Mouse (Mus musculus) liver, embryonic 18 days (tissue): Measurements from ENCODE around the gene Itfg2. TPM values are rescaled to one million over a fixed set of nuclear protein-coding genes. Genes with fewer than 3 reads are reported as not detected.

Experiments used
- polyA plus RNA-seq: library from polyadenylated mRNA; depleted of rRNA; stranded (reverse); fragments of >200 nt; gene quantifications from 2 replicates; pipeline ENCODE4 v1.2.3, GENCODE M21; 2012; rRNA removed

Gene Itfg2
- 5.4 and 5.6 TPM in 2 replicates for polyA plus RNA-seq

GRCm38 (mm10) chr6:128424269-128425019 is at the start of gene Itfg2:
Gene Itfg2, minus strand, starts transcription at chr6:128424931.

GRCm38 (mm10) chr6:128438317-128438870 is 13.7 kb upstream of the Itfg2 start, which contains the start of gene Fkbp4:
Gene Fkbp4, minus strand, starts transcription at chr6:128438677.

GRCm38 (mm10) chr6:128398996-128399395 is 25.7 kb downstream of the Itfg2 start, which contains the start of gene Nrip2:
Gene Nrip2, plus strand, starts transcription at chr6:128399296.

GRCm38 (mm10) chr6:128375192-128375591 is 49.5 kb downstream of the Itfg2 start, which contains the start of the genes Tex52 and Gm44596:
Gene Tex52, plus strand, starts transcription at chr6:128375456.
Gene Gm44596, plus strand, starts transcription at chr6:128375503.

DNA sequence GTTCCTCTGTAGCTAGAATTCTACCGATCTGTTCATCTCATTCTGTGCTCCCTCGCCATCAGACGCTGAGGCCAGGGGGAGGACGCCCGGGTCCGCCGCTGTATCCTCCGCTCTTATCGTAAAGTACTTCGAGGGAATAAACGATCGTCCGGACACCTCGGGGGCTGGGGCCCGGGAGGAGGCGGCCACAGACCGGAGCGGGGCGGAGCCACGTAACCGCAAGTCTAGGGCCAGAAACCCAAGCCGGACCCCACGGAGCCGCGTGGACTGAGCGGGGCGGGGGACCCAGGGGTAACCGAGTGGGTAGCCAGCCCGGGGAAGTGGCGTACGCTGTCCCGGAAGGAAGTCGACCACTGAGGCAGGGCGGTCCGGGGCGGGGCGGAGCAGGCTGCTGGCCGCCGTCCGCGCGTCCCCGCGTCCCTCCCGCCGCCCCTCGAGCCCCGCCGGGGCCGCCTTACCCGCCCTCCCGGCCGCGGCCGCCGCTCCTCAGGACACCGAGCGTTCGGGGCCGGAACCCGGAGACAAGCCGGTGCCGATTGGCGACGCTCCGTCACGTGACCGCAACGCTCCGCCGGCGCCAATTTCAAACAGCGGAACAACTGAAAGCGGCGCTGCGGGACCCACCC is 62.2 kb downstream of the Itfg2 start, which contains the start of the genes Rhno1 and Foxm1:
Gene Rhno1 (minus strand): TSS at position 531 of the 626 bp plus-strand sequence.
Gene Foxm1 (plus strand): TSS at position 587 of the 626 bp plus-strand sequence.

Other genes starting within 250 kb of the Itfg2 start
- 0.20 and 0.22 TPM in 2 replicates for gene Tead4, start 124.1 kb downstream of the Itfg2 start, polyA plus RNA-seq
- gene Tulp3, start 69.1 kb downstream of the Itfg2 start, polyA plus RNA-seq = 2.9 and 3.4 TPM in 2 replicates
- gene Rhno1, start 62.0 kb downstream of the Itfg2 start, polyA plus RNA-seq = 8.4 and 9.5 TPM in 2 replicates
- 12.4 and 15.1 TPM in 2 replicates for gene Foxm1, start 62.0 kb downstream of the Itfg2 start, polyA plus RNA-seq
- 0.05 and 0.07 TPM in 2 replicates for gene Tex52, start 49.5 kb downstream of the Itfg2 start, polyA plus RNA-seq
- not detected in 2 replicates for gene Gm44596, start 49.4 kb downstream of the Itfg2 start, polyA plus RNA-seq
- gene Nrip2, start 25.6 kb downstream of the Itfg2 start, polyA plus RNA-seq = 1.4 and 2.0 TPM in 2 replicates
- 75.1 and 76.5 TPM in 2 replicates for gene Fkbp4, start 13.7 kb upstream of the Itfg2 start, polyA plus RNA-seq
- 2,519 and 2,528 TPM in 2 replicates for gene Pzp, start 101.8 kb upstream of the Itfg2 start, polyA plus RNA-seq
- gene A2ml1, start 156.7 kb upstream of the Itfg2 start, polyA plus RNA-seq = 68.7 and 95.4 TPM in 2 replicates
- gene Klrb1a, start 198.6 kb upstream of the Itfg2 start, polyA plus RNA-seq = 0.07 and 0.16 TPM in 2 replicates
- 1.1 and 1.2 TPM in 2 replicates for gene Clec2h, start 237.5 kb upstream of the Itfg2 start, polyA plus RNA-seq